Mouse (Mus musculus) G1E (cell line): Measurements from ENCODE around the gene Hmx1.

Experiments used
- CTCF ChIP-seq: IDR thresholded peaks from 2 replicates; pipeline ENCODE4 v1.5.1; 2012; ENCODE audit warnings: low read depth, low read length, inconsistent platforms, mixed read lengths
- GATA1 ChIP-seq: IDR thresholded peaks from 2 replicates; pipeline ENCODE4 v1.6.1; 2012; ENCODE audit warnings: borderline replicate concordance, low read length, inconsistent platforms, mixed read lengths
- GATA2 ChIP-seq: IDR thresholded peaks from 2 replicates; pipeline ENCODE4 v1.6.1; 2012; ENCODE audit warnings: low read depth, low read length, inconsistent platforms, borderline replicate concordance
- POLR2AphosphoS5 ChIP-seq: IDR thresholded peaks from 2 replicates; pipeline ENCODE4 v1.6.1; 2012; ENCODE audit warnings: low read depth, low read length, inconsistent platforms; ENCODE audit not compliant: insufficient replicate concordance
- TAL1 ChIP-seq: conservative IDR thresholded peaks from 2 replicates; pipeline ENCODE4 v1.6.1; 2012; ENCODE audit warnings: low read depth, low read length, inconsistent platforms, mixed read lengths

GRCm38 (mm10) chr5:35391656-35392333 is 2.9 kb downstream of the Hmx1 start:
- TF ChIP-seq CTCF (no peak), TAL1 (no peak), GATA1 (no peak), GATA2 (no peak), POLR2AphosphoS5 (no peak)
